Mouse (Mus musculus): ENCODE results near the gene Foxe3. TPM values are rescaled to one million over a fixed set of nuclear protein-coding genes. Genes with fewer than 3 reads are reported as not detected.

Foxe3 gene
- total RNA-seq, 1 experiment, result not detected

- Histone ChIP-seq H3K9ac (ENCODE audit: insufficient read depth, low read depth, low read length, poor library complexity, severe bottlenecking) (no peak overlapping the region), H3K9me3 (ENCODE audit: control insufficient read depth, insufficient read depth, low read depth, low read length) (no peaks in the 10 kb centered on the region), H3K36me3 (ENCODE audit: control insufficient read depth, insufficient read depth, low read length, poor library complexity, severe bottlenecking) (no peaks in the 10 kb centered on the region), H3K4me3 (ENCODE audit: insufficient read depth in 1 of 2, low read depth in 1 of 2, low read length in 2 of 2, poor library complexity in 1 of 2, severe bottlenecking in 1 of 2) (no peak overlapping the region), H3K27ac (ENCODE audit: insufficient read depth, low read depth, low read length, poor library complexity, severe bottlenecking) (no peak overlapping the region), H3K4me1 (ENCODE audit: control insufficient read depth in 2 of 2, insufficient read depth in 2 of 2, low read length in 2 of 2, poor library complexity in 1 of 2) (no peaks in the 10 kb centered on the region)
- no peak for DNase-seq (ENCODE audit: low read depth, low spot score)
- in situ Hi-C loops (cut with MboI; ENCODE audit: low sequenced_read_pairs in 2 of 2, unreplicated experiment in 2 of 2), result no loop called here
- TF ChIP-seq CHD2 (IDR thresholded peaks at IDR 0.05; ENCODE audit: low read depth, low read length), result no peak
- TF ChIP-seq ZC3H11A (IDR thresholded peaks at IDR 0.05; ENCODE audit: borderline replicate concordance, low read depth, low read length), result no peak
- no peak for TF ChIP-seq ZNF384 (IDR thresholded peaks at IDR 0.05; ENCODE audit: low read depth, low read length)
- no peak for TF ChIP-seq HCFC1 (IDR thresholded peaks at IDR 0.05; ENCODE audit: borderline replicate concordance, insufficient read depth, low read length)
- TF ChIP-seq MAFK (IDR thresholded peaks at IDR 0.05; ENCODE audit: insufficient read depth, low read depth, low read length), result no peak
Observed at GRCm38 (mm10) chr4:114958786-114959185, 33.0 kb upstream of the Foxe3 start.

DNA sequence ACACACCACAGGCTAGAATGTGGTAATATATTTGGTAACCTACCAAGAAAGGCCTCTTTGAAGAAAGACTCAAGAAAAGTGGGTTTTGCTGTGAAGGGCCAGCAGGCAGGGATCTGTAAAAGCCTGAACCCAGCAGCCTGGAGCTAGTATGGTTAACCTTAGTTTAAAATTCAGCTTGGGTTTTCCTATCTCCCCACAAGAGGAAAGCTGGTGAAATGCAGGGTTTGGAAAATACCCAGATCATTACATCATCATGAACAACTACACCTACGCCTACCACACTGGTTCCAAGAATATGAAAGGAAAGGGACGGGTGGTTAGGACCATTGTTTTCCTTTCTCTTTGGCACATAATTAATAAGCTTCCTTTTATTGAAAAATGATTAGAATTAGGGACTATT lies 32.4 kb upstream of the Foxe3 start:
- Histone ChIP-seq H3K36me3 (ENCODE audit: control insufficient read depth, insufficient read depth, low read length, poor library complexity, severe bottlenecking) (no peaks in the 10 kb centered on the region), H3K9me3 (ENCODE audit: control insufficient read depth, insufficient read depth, low read depth, low read length) (no peaks in the 10 kb centered on the region), H3K9ac (ENCODE audit: insufficient read depth, low read depth, low read length, poor library complexity, severe bottlenecking) (no peak overlapping the region), H3K27ac (ENCODE audit: insufficient read depth, low read depth, low read length, poor library complexity, severe bottlenecking) (no peak overlapping the region), H3K4me1 (ENCODE audit: control insufficient read depth in 2 of 2, insufficient read depth in 2 of 2, low read length in 2 of 2, poor library complexity in 1 of 2) (no peaks in the 10 kb centered on the region), H3K4me3 (ENCODE audit: insufficient read depth in 1 of 2, low read depth in 1 of 2, low read length in 2 of 2, poor library complexity in 1 of 2, severe bottlenecking in 1 of 2) (no peak overlapping the region)
- no peak for TF ChIP-seq CHD2 (IDR thresholded peaks at IDR 0.05; ENCODE audit: low read depth, low read length)
- TF ChIP-seq HCFC1 (IDR thresholded peaks at IDR 0.05; ENCODE audit: borderline replicate concordance, insufficient read depth, low read length), result no peak
- no peak for TF ChIP-seq MAFK (IDR thresholded peaks at IDR 0.05; ENCODE audit: insufficient read depth, low read depth, low read length)
- no peak for TF ChIP-seq ZC3H11A (IDR thresholded peaks at IDR 0.05; ENCODE audit: borderline replicate concordance, low read depth, low read length)
- no peak for TF ChIP-seq ZNF384 (IDR thresholded peaks at IDR 0.05; ENCODE audit: low read depth, low read length)
- in situ Hi-C loops (cut with MboI; ENCODE audit: low sequenced_read_pairs in 2 of 2, unreplicated experiment in 2 of 2), result no loop called here
- no peak for DNase-seq (ENCODE audit: low read depth, low spot score)

- no peak overlapping the region for H3K27ac ChIP-seq (ENCODE audit: insufficient read depth, low read depth, low read length, poor library complexity, severe bottlenecking)
- no peak for TF ChIP-seq ZNF384 (IDR thresholded peaks at IDR 0.05; ENCODE audit: low read depth, low read length)
- no peak for TF ChIP-seq HCFC1 (IDR thresholded peaks at IDR 0.05; ENCODE audit: borderline replicate concordance, insufficient read depth, low read length)
- TF ChIP-seq MAFK (IDR thresholded peaks at IDR 0.05; ENCODE audit: insufficient read depth, low read depth, low read length), result no peak
- no peak for TF ChIP-seq CHD2 (IDR thresholded peaks at IDR 0.05; ENCODE audit: low read depth, low read length)
- TF ChIP-seq ZC3H11A (IDR thresholded peaks at IDR 0.05; ENCODE audit: borderline replicate concordance, low read depth, low read length), result no peak
- no peak overlapping the region for H3K9ac ChIP-seq (ENCODE audit: insufficient read depth, low read depth, low read length, poor library complexity, severe bottlenecking)
- in situ Hi-C loops (cut with MboI; ENCODE audit: low sequenced_read_pairs in 2 of 2, unreplicated experiment in 2 of 2), result no loop called here
- H3K4me1 ChIP-seq (ENCODE audit: control insufficient read depth in 2 of 2, insufficient read depth in 2 of 2, low read length in 2 of 2, poor library complexity in 1 of 2), result no peaks in the 10 kb centered on the region
- no peak for DNase-seq (ENCODE audit: low read depth, low spot score)
- H3K4me3 ChIP-seq (ENCODE audit: insufficient read depth in 1 of 2, low read depth in 1 of 2, low read length in 2 of 2, poor library complexity in 1 of 2, severe bottlenecking in 1 of 2), result no peak overlapping the region
- no peaks in the 10 kb centered on the region for H3K36me3 ChIP-seq (ENCODE audit: control insufficient read depth, insufficient read depth, low read length, poor library complexity, severe bottlenecking)
- H3K9me3 ChIP-seq (ENCODE audit: control insufficient read depth, insufficient read depth, low read depth, low read length), result no peaks in the 10 kb centered on the region
Observed at GRCm38 (mm10) chr4:114957403-114957802, 31.6 kb upstream of the Foxe3 start.

- TF ChIP-seq HCFC1 (IDR thresholded peaks at IDR 0.05; ENCODE audit: borderline replicate concordance, insufficient read depth, low read length) (no peak), ZNF384 (IDR thresholded peaks at IDR 0.05; ENCODE audit: low read depth, low read length) (no peak), ZC3H11A (IDR thresholded peaks at IDR 0.05; ENCODE audit: borderline replicate concordance, low read depth, low read length) (no peak), MAFK (IDR thresholded peaks at IDR 0.05; ENCODE audit: insufficient read depth, low read depth, low read length) (no peak), CHD2 (IDR thresholded peaks at IDR 0.05; ENCODE audit: low read depth, low read length) (no peak)
- Histone ChIP-seq H3K36me3 (ENCODE audit: control insufficient read depth, insufficient read depth, low read length, poor library complexity, severe bottlenecking) (no peaks in the 10 kb centered on the region), H3K4me3 (ENCODE audit: insufficient read depth in 1 of 2, low read depth in 1 of 2, low read length in 2 of 2, poor library complexity in 1 of 2, severe bottlenecking in 1 of 2) (no peak overlapping the region), H3K27ac (ENCODE audit: insufficient read depth, low read depth, low read length, poor library complexity, severe bottlenecking) (no peak overlapping the region), H3K9ac (ENCODE audit: insufficient read depth, low read depth, low read length, poor library complexity, severe bottlenecking) (no peak overlapping the region), H3K9me3 (ENCODE audit: control insufficient read depth, insufficient read depth, low read depth, low read length) (no peaks in the 10 kb centered on the region), H3K4me1 (ENCODE audit: control insufficient read depth in 2 of 2, insufficient read depth in 2 of 2, low read length in 2 of 2, poor library complexity in 1 of 2) (no peaks in the 10 kb centered on the region)
- no peak for DNase-seq (ENCODE audit: low read depth, low spot score)
- in situ Hi-C loops (cut with MboI; ENCODE audit: low sequenced_read_pairs in 2 of 2, unreplicated experiment in 2 of 2), result no loop called here
Observed at GRCm38 (mm10) chr4:114953172-114953571, 27.4 kb upstream of the Foxe3 start.
